In the genomic region with DNA sequence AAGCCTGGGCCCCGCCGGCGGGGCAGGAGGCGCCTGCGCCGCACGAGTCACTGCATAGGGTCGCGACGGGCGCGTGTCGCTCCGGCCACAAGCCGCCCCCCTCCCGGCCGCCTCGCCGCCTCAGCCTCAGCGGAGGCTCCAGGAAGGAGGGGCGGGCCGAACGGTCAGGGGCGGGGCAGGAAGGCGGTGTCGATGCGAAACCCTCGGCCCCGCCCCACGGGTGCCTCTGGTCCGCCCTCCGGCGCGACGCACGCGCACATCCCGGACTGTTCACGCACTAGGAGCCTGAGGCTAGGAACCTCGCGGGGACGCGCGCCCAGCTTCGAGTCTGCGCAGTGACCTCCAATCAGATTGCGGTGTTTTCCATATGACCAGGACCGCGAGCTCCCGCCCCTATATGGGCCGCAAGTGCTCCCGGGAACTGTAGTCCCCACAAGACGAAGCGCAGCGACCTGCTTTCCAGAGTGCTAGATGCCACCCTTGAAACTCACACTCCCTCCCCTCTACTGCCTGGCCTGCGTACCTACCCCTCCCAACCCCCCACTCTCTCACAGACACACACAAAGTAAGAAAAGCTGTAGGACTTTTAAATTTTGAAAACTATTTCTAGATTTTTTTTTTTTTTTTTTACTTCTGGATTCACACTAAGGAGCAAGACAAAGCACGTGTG, we compare ENCODE assay signal across 7 mouse cellular contexts. TPM values are rescaled to one million over a fixed set of nuclear protein-coding genes. Genes with fewer than 3 reads are reported as not detected.
DNase-seq lines count a peak whose midpoint lies in the region; ATAC-seq and TF ChIP-seq lines count a peak whose summit lies in the region.

A gene (minus strand): TSS at position 434 of the 670 bp plus-strand sequence.

- intact Hi-C loops in left cerebral cortex, postnatal 4 days (cut with DNase I) = no loop called here

- TF ChIP-seq POLR2A in small intestine, adult 2 months (IDR thresholded peaks at IDR 0.05; ENCODE audit: low read depth, low read length) = peak; percentile 58

- no peaks in the 10 kb centered on the region for H3K36me3 ChIP-seq in embryonic facial prominence, embryonic 10.5 days (replicated peaks)
- H3K36me3 ChIP-seq in intestine, postnatal 0 days (ENCODE audit: control insufficient read depth, insufficient read depth) = no peaks in the 10 kb centered on the region
- H3K36me3 ChIP-seq in midbrain, embryonic 12.5 days = no peaks in the 10 kb centered on the region
- H3K36me3 ChIP-seq in small intestine, adult 2 months (ENCODE audit: control insufficient read depth, insufficient read depth, low read length) = no peaks in the 10 kb centered on the region

- no peak for TF ChIP-seq CTCF in intestine, postnatal 0 days (IDR thresholded peaks at IDR 0.05; ENCODE audit: low read depth)
- TF ChIP-seq CTCF in small intestine, adult 2 months (IDR thresholded peaks at IDR 0.05; ENCODE audit: extremely low read depth, insufficient read length, insufficient replicate concordance, low read depth, low read length) = no peak

- H3K4me1 ChIP-seq in embryonic facial prominence, embryonic 10.5 days = peaks cover 26% of the 10 kb centered on the region
- H3K4me1 ChIP-seq in intestine, postnatal 0 days (replicated peaks; ENCODE audit: control insufficient read depth, insufficient read depth, low read length) = no peaks in the 10 kb centered on the region
- peaks cover 12% of the 10 kb centered on the region for H3K4me1 ChIP-seq in midbrain, embryonic 12.5 days
- H3K4me1 ChIP-seq in small intestine, adult 2 months (ENCODE audit: control insufficient read depth, insufficient read depth, insufficient read length, low read length) = peaks cover 3% of the 10 kb centered on the region

- peak within 1 kb of the TSS; percentile 87 for H3K4me2 ChIP-seq in intestine, postnatal 0 days (replicated peaks; ENCODE audit: low read depth)
- H3K4me2 ChIP-seq in midbrain, embryonic 12.5 days (replicated peaks) = peak within 1 kb of the TSS; percentile 77

- ATAC-seq in intestine, postnatal 0 days = peak; percentile 99
- ATAC-seq in midbrain, embryonic 12.5 days (ENCODE audit: low FRiP score, low read depth) = peak; percentile 97

- DNase-seq in adrenal gland, postnatal 10 days = peak; percentile 99
- DNase-seq in embryonic facial prominence, embryonic 10.5 days (ENCODE audit: low spot score) = peak; percentile 99
- peak; percentile 59 for DNase-seq in gonadal fat pad, adult 2 months (ENCODE audit: low read depth)
- peak; percentile 99 for DNase-seq in left cerebral cortex, postnatal 4 days

- peak within 1 kb of the TSS; percentile 88 for H3K4me3 ChIP-seq in embryonic facial prominence, embryonic 10.5 days
- H3K4me3 ChIP-seq in intestine, postnatal 0 days (ENCODE audit: low read depth, low read length) = peak within 1 kb of the TSS; percentile 95
- H3K4me3 ChIP-seq in midbrain, embryonic 12.5 days = peak within 1 kb of the TSS; percentile 87
- peak within 1 kb of the TSS; percentile 96 for H3K4me3 ChIP-seq in small intestine, adult 2 months (ENCODE audit: low read depth, low read length)

- H3K27ac ChIP-seq in embryonic facial prominence, embryonic 10.5 days (replicated peaks) = peak within 1 kb of the TSS; percentile 92
- H3K27ac ChIP-seq in intestine, postnatal 0 days (ENCODE audit: low read depth, low read length) = peak within 1 kb of the TSS; percentile 74
- peak within 1 kb of the TSS; percentile 56; the same call in 1 of the 2 replicates for H3K27ac ChIP-seq in midbrain, embryonic 12.5 days (replicated peaks)
- peak within 1 kb of the TSS; percentile 70 for H3K27ac ChIP-seq in small intestine, adult 2 months (ENCODE audit: insufficient read depth, low read depth, low read length)

- H3K27me3 ChIP-seq in embryonic facial prominence, embryonic 10.5 days (replicated peaks; ENCODE audit: low read depth, poor library complexity, severe bottlenecking) = no peaks in the 10 kb centered on the region
- H3K27me3 ChIP-seq in intestine, postnatal 0 days (replicated peaks; ENCODE audit: control insufficient read depth, insufficient read depth, low read length) = no peaks in the 10 kb centered on the region
- no peaks in the 10 kb centered on the region for H3K27me3 ChIP-seq in midbrain, embryonic 12.5 days
- H3K27me3 ChIP-seq in small intestine, adult 2 months (ENCODE audit: control insufficient read depth, insufficient read depth, low read length) = no peaks in the 10 kb centered on the region

- no peaks in the 10 kb centered on the region for H3K9me3 ChIP-seq in embryonic facial prominence, embryonic 10.5 days
- H3K9me3 ChIP-seq in intestine, postnatal 0 days (ENCODE audit: control insufficient read depth) = no peaks in the 10 kb centered on the region
- H3K9me3 ChIP-seq in midbrain, embryonic 12.5 days = no peaks in the 10 kb centered on the region

- WGBS in embryonic facial prominence, embryonic 10.5 days = under 1% methylated on average over 55 of the region's 57 CpGs
- 1% methylated on average over 57 of the region's 57 CpGs for WGBS in intestine, postnatal 0 days
- under 1% methylated on average over 52 of the region's 57 CpGs for WGBS in midbrain, embryonic 12.5 days
- WGBS in small intestine, adult 2 months = under 1% methylated on average over 57 of the region's 57 CpGs

- H3K9ac ChIP-seq in intestine, postnatal 0 days (ENCODE audit: low read depth, low read length) = peak within 1 kb of the TSS; percentile 89
- H3K9ac ChIP-seq in midbrain, embryonic 12.5 days (replicated peaks) = peak within 1 kb of the TSS; percentile 90

RNA-seq across cellular contexts. Expression of the gene that starts here (rescaled TPM):
- total RNA-seq in adrenal gland, postnatal 10 days (2021) = 10 to 100 TPM; 30.3 to 30.7 TPM
- 8.9 and 11.3 TPM in 2 replicates for polyA plus RNA-seq in embryonic facial prominence, embryonic 10.5 days (2016; fragmentation: Nextera tagmentation; extraction: Ambion mirVana)
- 12.7 and 20.3 TPM in 2 replicates for polyA plus RNA-seq in gonadal fat pad, adult 2 months (2012; rRNA removed)
- 4.9 and 6.1 TPM in 2 replicates for polyA plus RNA-seq in intestine, postnatal 0 days (2015; fragmentation: Nextera tagmentation; extraction: Ambion mirVana)
- 10 to 100 TPM; 42.1 to 42.5 TPM for total RNA-seq in left cerebral cortex, postnatal 4 days (2021)
- 14.2 and 14.4 TPM in 2 replicates for polyA plus RNA-seq in midbrain, embryonic 12.5 days (2016; fragmentation: Nextera tagmentation; extraction: Ambion mirVana)
- 9.3 and 14.8 TPM in 2 replicates for polyA plus RNA-seq in small intestine, adult 2 months (2012; rRNA removed)

Comparison
In these comparisons a context has a peak if more than half of its experiments do, and no peak if none do; other contexts are left out.
1. Peak in every context shown above with its lines: DNase-seq, ATAC-seq, H3K4me3 ChIP-seq and H3K27ac ChIP-seq.